Mouse (Mus musculus): ENCODE measurements around the gene Adgrv1. TPM values are rescaled to one million over a fixed set of nuclear protein-coding genes. Genes with fewer than 3 reads are reported as not detected.

Gene Adgrv1
- polyA plus RNA-seq, 1 experiment from 2014 or later: 2.5 TPM

GRCm38 (mm10) chr13:81314306-81315120, 318.4 kb downstream of the Adgrv1 start:
- peak; percentile 75 for TF ChIP-seq CTCF (IDR thresholded peaks at IDR 0.05; ENCODE audit: low read depth)
- DNase-seq (peak; percentile 83), ATAC-seq (ENCODE audit: insufficient read depth) (peak; percentile 86)
- Histone ChIP-seq H3K4me1 (ENCODE audit: insufficient read depth) (no peaks in the 10 kb centered on the region), H3K36me3 (ENCODE audit: insufficient read depth) (no peaks in the 10 kb centered on the region), H3K4me2 (no peak overlapping the region), H3K9ac (no peak overlapping the region), H3K4me3 (ENCODE audit: low read depth, low read length) (no peak overlapping the region), H3K9me3 (ENCODE audit: low read depth, low read length) (no peaks in the 10 kb centered on the region), H3K27ac (ENCODE audit: low read depth) (no peak overlapping the region), H3K27me3 (ENCODE audit: insufficient read depth, low read length) (no peaks in the 10 kb centered on the region)
- 36% methylated on average over 7 of the region's 7 CpGs for WGBS

DNA sequence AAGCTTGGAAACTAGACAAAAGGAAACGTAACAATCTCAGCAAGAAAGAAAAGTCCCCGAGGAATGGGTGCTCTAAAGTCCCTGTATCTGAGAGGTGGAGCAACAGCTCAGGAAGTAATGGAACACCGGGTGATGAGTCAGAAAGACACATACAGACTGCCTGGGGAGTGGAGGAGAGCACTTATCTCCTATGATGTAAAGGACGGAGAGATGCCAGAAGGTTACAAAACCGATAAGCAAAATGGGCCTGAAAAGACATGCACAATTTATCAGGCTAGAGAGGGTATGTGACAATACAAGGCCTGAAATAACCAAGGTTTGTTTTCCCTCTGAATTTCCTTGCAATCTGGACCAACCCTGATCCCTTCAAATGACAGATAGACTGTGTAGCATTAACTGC, 320.8 kb downstream of the Adgrv1 start:
- 46% methylated on average over 5 of the region's 5 CpGs for WGBS
- no peak for TF ChIP-seq CTCF (IDR thresholded peaks at IDR 0.05; ENCODE audit: low read depth)
- ATAC-seq (ENCODE audit: insufficient read depth): no peak

DNA sequence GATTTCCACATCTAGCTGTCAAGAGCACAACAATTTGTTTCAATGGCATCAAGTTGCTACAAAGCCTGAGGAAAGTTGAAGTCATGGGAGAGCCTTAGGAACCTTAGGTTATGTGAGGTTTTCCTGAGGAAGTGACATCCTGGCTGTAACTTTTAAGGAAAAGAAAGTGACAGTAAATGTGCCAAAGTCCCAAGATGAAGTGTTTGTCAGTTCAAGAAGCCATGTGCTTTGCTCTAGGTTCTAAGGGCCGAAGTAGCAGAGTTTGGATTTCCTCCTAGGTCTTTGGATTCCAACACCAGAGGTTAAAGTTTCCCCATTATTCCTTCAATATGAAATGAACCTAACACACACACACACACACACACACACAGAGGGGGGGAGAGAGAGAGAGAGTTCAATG, 332.1 kb downstream of the Adgrv1 start:
- no peak for TF ChIP-seq CTCF (IDR thresholded peaks at IDR 0.05; ENCODE audit: low read depth)
- WGBS: 62% methylated on average over 1 of the region's 1 CpGs
- H3K4me2 ChIP-seq: no peak overlapping the region
- no peaks in the 10 kb centered on the region for H3K4me1 ChIP-seq (ENCODE audit: insufficient read depth)
- ATAC-seq (ENCODE audit: insufficient read depth) (no peak), DNase-seq (no peak)
- H3K27me3 ChIP-seq (ENCODE audit: insufficient read depth, low read length): no peaks in the 10 kb centered on the region
- no peak overlapping the region for H3K27ac ChIP-seq (ENCODE audit: low read depth)
- H3K36me3 ChIP-seq (ENCODE audit: insufficient read depth): no peaks in the 10 kb centered on the region
- H3K9me3 ChIP-seq (ENCODE audit: low read depth, low read length): no peaks in the 10 kb centered on the region
- no peak overlapping the region for H3K4me3 ChIP-seq (ENCODE audit: low read depth, low read length)
- H3K9ac ChIP-seq: no peak overlapping the region

More for the DNA sequence above, 320.8 kb downstream of the Adgrv1 start:
- no peak overlapping the region for H3K27ac ChIP-seq (ENCODE audit: low read depth)
- H3K9ac ChIP-seq: no peak overlapping the region
- no peaks in the 10 kb centered on the region for H3K4me1 ChIP-seq (ENCODE audit: insufficient read depth)
- H3K9me3 ChIP-seq (ENCODE audit: low read depth, low read length): no peaks in the 10 kb centered on the region
- no peak overlapping the region for H3K4me2 ChIP-seq
- no peak overlapping the region for H3K4me3 ChIP-seq (ENCODE audit: low read depth, low read length)
- H3K27me3 ChIP-seq (ENCODE audit: insufficient read depth, low read length): no peaks in the 10 kb centered on the region
- H3K36me3 ChIP-seq (ENCODE audit: insufficient read depth): no peaks in the 10 kb centered on the region
- DNase-seq: no peak

DNA sequence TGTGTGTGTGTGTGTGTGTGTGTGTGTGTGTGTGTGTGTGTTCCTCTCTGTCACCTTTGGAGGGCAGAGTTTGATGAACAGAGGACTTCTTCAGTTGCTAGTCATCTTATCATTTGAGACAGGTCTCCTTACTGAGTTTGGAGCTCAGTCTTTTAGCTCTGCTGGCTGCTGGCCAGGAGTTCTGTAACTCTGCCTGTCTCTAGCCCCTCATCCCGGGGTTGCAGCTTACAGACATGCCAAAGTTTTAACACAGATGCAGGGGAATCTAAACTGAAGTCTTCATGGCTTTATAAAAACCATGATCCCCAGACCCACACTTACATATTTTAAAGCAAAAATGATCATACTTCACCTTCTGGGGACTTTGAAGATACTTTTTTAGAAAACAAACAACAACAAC, 338.8 kb downstream of the Adgrv1 start:
- Histone ChIP-seq H3K27ac (ENCODE audit: low read depth) (no peak overlapping the region), H3K4me2 (no peak overlapping the region), H3K9me3 (ENCODE audit: low read depth, low read length) (no peaks in the 10 kb centered on the region), H3K36me3 (ENCODE audit: insufficient read depth) (no peaks in the 10 kb centered on the region), H3K9ac (no peak overlapping the region), H3K27me3 (ENCODE audit: insufficient read depth, low read length) (no peaks in the 10 kb centered on the region), H3K4me3 (ENCODE audit: low read depth, low read length) (no peak overlapping the region), H3K4me1 (ENCODE audit: insufficient read depth) (no peaks in the 10 kb centered on the region)
- TF ChIP-seq CTCF (IDR thresholded peaks at IDR 0.05; ENCODE audit: low read depth): no peak
- WGBS: 22% methylated on average over 1 of the region's 1 CpGs
- ATAC-seq (ENCODE audit: insufficient read depth) (no peak; the same call in 1 of the 2 replicates), DNase-seq (peak; percentile 76)

- Histone ChIP-seq H3K9me3 (ENCODE audit: low read depth, low read length) (no peaks in the 10 kb centered on the region), H3K27me3 (ENCODE audit: insufficient read depth, low read length) (no peaks in the 10 kb centered on the region), H3K4me1 (ENCODE audit: insufficient read depth) (no peaks in the 10 kb centered on the region; the same call in 1 of the 2 replicates), H3K27ac (ENCODE audit: low read depth) (no peak overlapping the region), H3K4me3 (ENCODE audit: low read depth, low read length) (no peak overlapping the region), H3K4me2 (no peak overlapping the region), H3K9ac (no peak overlapping the region), H3K36me3 (ENCODE audit: insufficient read depth) (no peaks in the 10 kb centered on the region)
- 70% methylated on average over 6 of the region's 6 CpGs for WGBS
- DNase-seq (no peak), ATAC-seq (ENCODE audit: insufficient read depth) (no peak)
- TF ChIP-seq CTCF (IDR thresholded peaks at IDR 0.05; ENCODE audit: low read depth): no peak
Measured at GRCm38 (mm10) chr13:81282193-81282592, 350.8 kb downstream of the Adgrv1 start.

GRCm38 (mm10) chr13:81280650-81281229, 352.2 kb downstream of the Adgrv1 start:
- no peak overlapping the region for H3K4me3 ChIP-seq (ENCODE audit: low read depth, low read length)
- no peaks in the 10 kb centered on the region for H3K9me3 ChIP-seq (ENCODE audit: low read depth, low read length)
- no peaks in the 10 kb centered on the region; the same call in 1 of the 2 replicates for H3K4me1 ChIP-seq (ENCODE audit: insufficient read depth)
- H3K27me3 ChIP-seq (ENCODE audit: insufficient read depth, low read length): no peaks in the 10 kb centered on the region
- no peak overlapping the region for H3K27ac ChIP-seq (ENCODE audit: low read depth)
- no peaks in the 10 kb centered on the region for H3K36me3 ChIP-seq (ENCODE audit: insufficient read depth)
- no peak for TF ChIP-seq CTCF (IDR thresholded peaks at IDR 0.05; ENCODE audit: low read depth)
- ATAC-seq (ENCODE audit: insufficient read depth) (no peak), DNase-seq (no peak)
- WGBS: 95% methylated on average over 1 of the region's 1 CpGs
- no peak overlapping the region for H3K4me2 ChIP-seq
- no peak overlapping the region for H3K9ac ChIP-seq

DNA sequence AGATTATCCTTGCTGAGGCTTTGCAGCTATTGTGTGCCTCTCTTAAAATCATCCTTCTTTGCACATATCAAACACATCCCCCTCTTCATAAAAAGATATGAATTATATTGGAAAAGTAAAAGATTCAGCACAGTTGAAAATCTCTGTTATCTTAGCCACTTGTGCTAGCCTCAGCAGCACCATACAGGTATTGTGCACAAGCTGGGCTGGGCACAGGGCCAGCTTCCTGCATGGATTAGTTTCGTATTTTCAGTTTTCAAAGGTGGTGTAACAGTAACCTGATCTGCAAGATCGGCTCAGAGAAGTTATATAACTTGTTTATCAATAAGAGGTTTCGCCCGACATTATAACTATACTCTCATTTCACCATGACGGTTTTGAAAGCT, 353.6 kb downstream of the Adgrv1 start:
- no peak for TF ChIP-seq CTCF (IDR thresholded peaks at IDR 0.05; ENCODE audit: low read depth)

More for the DNA sequence above, 353.6 kb downstream of the Adgrv1 start:
- no peak overlapping the region for H3K4me2 ChIP-seq
- no peak; the same call in 1 of the 2 replicates for ATAC-seq (ENCODE audit: insufficient read depth)
- H3K9ac ChIP-seq: no peak overlapping the region
- no peak overlapping the region for H3K27ac ChIP-seq (ENCODE audit: low read depth)
- 62% methylated on average over 5 of the region's 5 CpGs for WGBS
- DNase-seq: peak; percentile 35
- no peaks in the 10 kb centered on the region for H3K36me3 ChIP-seq (ENCODE audit: insufficient read depth)
- no peak overlapping the region for H3K4me3 ChIP-seq (ENCODE audit: low read depth, low read length)
- no peaks in the 10 kb centered on the region for H3K9me3 ChIP-seq (ENCODE audit: low read depth, low read length)
- H3K4me1 ChIP-seq (ENCODE audit: insufficient read depth): no peaks in the 10 kb centered on the region; the same call in 1 of the 2 replicates
- no peaks in the 10 kb centered on the region for H3K27me3 ChIP-seq (ENCODE audit: insufficient read depth, low read length)

Measured in lung, embryonic 14.5 days (tissue).